Mouse (Mus musculus) bone marrow macrophage, adult 2 months (primary cell): ENCODE data around the gene Vcpkmt. TPM values are rescaled to one million over a fixed set of nuclear protein-coding genes. Genes with fewer than 3 reads are reported as not detected.
"Not testable (repeated sequence)": the region's sequence is repeated elsewhere in the genome, so short reads cannot be mapped to it uniquely, and the experiment has no call there.

ENCODE experiments used
- H3K27ac ChIP-seq: 2 replicates; pipeline ENCODE4 v1.5.1; 2012; ENCODE audit warnings: low read depth, low read length; ENCODE audit not compliant: insufficient read depth
- H3K4me1 ChIP-seq: 2 replicates; pipeline ENCODE4 v1.6.1; 2012; ENCODE audit warnings: low read length; ENCODE audit not compliant: control insufficient read depth, insufficient read depth
- H3K4me3 ChIP-seq: 2 replicates; pipeline ENCODE4 v1.5.1; 2012; ENCODE audit warnings: mild to moderate bottlenecking, low read length, moderate library complexity; ENCODE audit not compliant: insufficient read depth
- CTCF ChIP-seq: IDR thresholded peaks from 2 replicates; pipeline ENCODE4 v1.5.1; 2012; ENCODE audit warnings: low read depth, mild to moderate bottlenecking, low read length, moderate library complexity
- POLR2A ChIP-seq: IDR thresholded peaks from 2 replicates; pipeline ENCODE4 v1.6.1; 2012; ENCODE audit warnings: mild to moderate bottlenecking, low read depth, low read length, borderline replicate concordance
- polyA plus RNA-seq: library from polyadenylated mRNA; stranded (reverse); fragments of >200 nt; gene quantifications from 2 replicates; pipeline ENCODE4 v1.2.4, GENCODE M21; 2012; ENCODE audit not compliant: missing spikeins, insufficient read depth, insufficient read length

Vcpkmt gene
- polyA plus RNA-seq, 1 experiment = 14.4 TPM

DNA sequence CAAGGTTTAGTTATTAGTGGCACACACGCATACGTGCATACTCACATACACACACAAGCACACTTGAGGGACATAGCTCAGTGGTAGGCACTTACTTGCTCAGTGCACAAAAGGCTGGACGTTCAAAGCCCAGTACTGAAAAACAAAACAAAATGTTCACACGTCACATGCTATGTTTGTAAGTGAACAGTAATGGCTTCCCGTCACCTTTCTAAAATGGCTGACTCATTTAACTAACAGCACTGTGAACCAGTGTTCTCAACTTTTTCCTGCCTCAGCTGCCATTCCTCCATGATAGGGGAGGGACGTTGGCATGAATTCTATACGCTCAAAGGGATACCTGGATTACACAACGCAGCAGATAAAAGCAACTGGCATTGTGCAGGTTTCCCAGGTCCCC, 9.6 kb downstream of the Vcpkmt start:
- peaks cover 7% of the 10 kb centered on the region for H3K4me1 ChIP-seq
- no peak overlapping the region for H3K27ac ChIP-seq
- TF ChIP-seq POLR2A (no peak), CTCF (no peak)
- no peak overlapping the region for H3K4me3 ChIP-seq

DNA sequence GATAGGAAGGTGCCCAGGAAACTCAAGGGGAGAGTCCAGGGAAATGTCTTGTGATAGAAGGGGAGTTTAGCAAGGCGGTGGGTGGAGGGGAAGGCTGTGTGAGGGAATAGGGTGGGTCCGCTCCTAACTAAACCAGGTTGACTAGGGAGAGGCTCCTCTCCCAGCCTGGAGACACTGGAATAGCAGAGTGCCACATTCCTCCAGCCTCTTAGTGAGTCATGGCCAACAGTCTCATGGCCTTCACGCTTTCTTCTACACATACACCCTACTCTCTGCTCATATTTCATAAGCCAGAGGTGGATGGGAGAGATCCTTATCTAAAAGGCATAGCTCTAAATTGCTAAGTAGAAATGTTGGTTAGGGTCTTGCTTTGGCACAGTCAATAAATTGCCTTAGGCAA, 12.9 kb downstream of the Vcpkmt start:
- Histone ChIP-seq H3K4me1 (peaks cover 13% of the 10 kb centered on the region), H3K27ac (no peak overlapping the region), H3K4me3 (no peak overlapping the region)
- TF ChIP-seq CTCF (no peak), POLR2A (no peak)

DNA sequence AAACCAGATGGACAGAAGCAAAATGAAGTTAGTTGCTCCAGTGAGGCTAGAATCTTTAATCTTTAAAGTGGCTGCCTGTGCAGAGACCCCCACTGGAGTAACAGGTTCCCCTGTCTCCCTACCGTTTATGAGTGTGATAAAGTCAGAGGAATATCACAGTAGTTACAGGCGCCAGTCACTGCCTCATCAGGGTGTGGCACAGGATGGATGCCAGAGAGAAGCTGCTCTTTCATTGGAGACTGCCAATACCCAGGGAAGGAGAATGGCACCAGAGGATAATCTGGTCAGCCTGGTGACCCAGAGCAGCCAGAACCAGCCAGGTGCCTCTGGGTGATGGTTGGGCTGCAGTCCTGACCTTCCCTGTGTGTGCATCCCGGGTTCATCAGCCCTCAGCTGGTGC, 14.6 kb downstream of the Vcpkmt start:
- Histone ChIP-seq H3K4me1 (peaks cover 6% of the 10 kb centered on the region), H3K27ac (no peak overlapping the region), H3K4me3 (no peak overlapping the region)
- TF ChIP-seq CTCF = no peak
- no peak for TF ChIP-seq POLR2A

DNA sequence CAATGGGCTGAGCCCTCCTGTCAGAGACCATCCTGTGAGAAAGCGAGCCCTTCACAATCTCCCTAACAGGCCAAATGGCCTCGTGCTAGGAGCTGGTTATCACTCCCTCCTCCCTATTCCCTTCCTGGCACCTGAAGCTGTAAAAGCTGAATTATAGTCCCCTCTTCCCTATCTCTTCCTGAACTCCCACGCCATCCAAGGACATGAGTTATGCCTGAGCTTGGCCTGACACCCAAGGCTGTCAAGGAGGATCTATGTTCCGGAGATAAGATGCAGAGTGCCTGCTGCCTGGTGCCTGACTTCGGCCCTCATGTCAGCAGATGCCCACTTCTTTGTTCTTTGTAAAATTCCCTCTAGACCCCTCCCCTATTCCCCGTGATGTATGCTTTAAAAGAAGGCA, 21.8 kb downstream of the Vcpkmt start:
- H3K4me1 ChIP-seq, H3K4me3 ChIP-seq, H3K27ac ChIP-seq: not testable (repeated sequence)

DNA sequence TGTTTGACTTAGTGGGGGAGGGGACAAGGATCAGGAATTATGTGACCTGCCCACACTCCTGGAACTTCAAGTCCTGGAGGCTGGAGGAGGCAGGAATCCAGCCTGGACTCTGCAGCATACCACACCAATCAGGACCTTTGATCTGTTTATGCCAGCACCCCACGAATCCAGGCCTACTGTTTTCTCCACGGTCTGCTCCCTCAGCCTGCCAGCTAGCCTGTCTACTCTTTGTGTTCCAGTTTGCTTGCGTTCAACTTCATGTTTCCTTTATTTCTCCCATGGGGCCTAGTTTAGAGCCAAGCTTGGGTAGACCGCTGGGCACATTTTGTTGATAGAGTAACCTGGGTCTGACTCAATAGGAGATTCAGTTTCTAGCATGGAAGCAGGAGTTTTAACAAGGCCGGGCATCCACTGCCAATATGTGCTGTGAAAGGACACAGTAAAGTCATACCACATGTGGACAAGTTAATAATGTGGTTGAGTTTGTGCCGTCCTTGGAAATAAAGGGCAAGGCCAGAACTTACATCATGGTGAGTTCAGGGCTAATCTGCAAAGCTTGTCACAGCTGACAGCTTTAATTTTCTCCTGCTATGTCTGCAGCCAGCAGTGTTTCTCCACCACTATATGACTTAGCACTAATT, 26.5 kb downstream of the Vcpkmt start:
- no peak for TF ChIP-seq POLR2A
- TF ChIP-seq CTCF = no peak
- Histone ChIP-seq H3K27ac (no peak overlapping the region), H3K4me3 (no peak overlapping the region), H3K4me1 (no peaks in the 10 kb centered on the region)

DNA sequence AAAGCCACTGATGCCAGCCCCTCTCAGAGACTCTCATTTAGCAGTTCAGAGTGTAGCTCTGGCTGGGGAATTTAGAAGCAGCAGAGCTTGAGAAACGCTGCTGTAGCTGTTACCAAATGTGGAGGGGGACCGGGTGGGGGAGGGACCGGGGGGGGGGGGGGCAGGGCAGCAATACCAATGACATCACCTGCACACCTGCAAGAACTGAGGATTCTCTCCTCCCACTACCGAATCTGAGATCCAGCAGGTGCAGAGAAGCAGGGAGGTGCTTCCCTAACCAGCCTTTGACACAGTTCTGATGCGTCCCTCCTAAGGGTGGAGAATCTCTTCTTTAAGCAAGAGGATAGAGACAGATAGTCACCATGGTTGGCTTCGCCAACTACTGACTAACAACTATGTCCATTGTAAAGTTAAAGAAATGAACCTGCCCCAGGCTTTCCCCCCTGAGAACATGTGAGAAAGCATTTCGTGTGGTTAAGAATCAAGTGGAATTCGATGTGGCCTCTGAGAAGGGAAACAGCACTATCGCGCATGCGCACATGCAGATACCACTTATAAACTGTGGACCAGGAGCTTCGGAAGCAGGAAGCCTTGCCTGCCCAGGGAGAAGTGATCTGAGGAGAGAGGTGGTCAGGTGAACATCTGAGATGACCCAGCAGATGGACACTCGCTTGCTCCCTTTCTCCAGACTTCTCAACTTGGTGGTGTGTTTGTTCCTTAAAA, 37.2 kb downstream of the Vcpkmt start:
- H3K27ac ChIP-seq = no peak overlapping the region
- no peak overlapping the region for H3K4me3 ChIP-seq
- TF ChIP-seq POLR2A = no peak
- TF ChIP-seq CTCF = no peak
- peaks cover 16% of the 10 kb centered on the region for H3K4me1 ChIP-seq

DNA sequence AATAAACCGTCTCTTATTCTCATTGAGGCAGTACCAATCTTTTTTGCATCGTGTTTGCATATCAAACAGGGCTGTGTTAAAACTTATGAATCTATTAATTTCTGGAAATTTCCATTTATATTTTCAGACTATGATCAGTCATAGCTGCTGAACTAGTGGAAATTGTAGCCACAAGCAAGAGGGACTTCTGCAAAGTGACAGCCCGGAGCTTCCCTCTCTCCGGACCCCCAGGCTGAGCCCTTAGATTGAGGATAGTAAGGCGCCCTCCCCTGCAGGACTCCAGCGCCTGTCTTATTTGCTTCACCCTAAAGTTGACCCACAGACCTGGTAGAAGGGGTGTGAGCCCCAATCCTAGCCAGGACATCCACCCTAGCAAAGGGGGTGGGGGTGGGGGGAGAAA, 37.8 kb downstream of the Vcpkmt start:
- no peak overlapping the region for H3K4me3 ChIP-seq
- TF ChIP-seq POLR2A (no peak), CTCF (no peak)
- peaks cover 18% of the 10 kb centered on the region for H3K4me1 ChIP-seq
- H3K27ac ChIP-seq = no peak overlapping the region

DNA sequence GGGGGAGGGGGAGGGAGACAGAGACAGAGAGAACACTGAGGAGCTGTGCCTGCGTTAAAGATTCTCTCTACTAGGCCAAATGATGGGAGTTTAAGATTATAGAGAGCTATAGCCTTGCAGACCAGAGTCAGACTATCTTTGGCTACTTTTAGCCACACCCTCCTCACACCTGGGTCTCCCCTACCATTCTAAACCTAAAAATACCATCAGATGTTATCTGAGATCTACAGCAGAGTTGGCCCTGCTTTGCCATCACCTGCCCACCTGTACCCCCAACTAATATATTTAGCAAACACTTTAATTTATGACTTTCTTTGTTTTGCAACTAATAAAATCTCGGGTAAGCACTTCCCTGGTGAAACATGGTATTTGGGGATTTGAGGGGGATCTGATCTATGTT, 38.3 kb downstream of the Vcpkmt start:
- TF ChIP-seq POLR2A (no peak), CTCF (no peak)
- H3K27ac ChIP-seq = no peak overlapping the region
- no peak overlapping the region for H3K4me3 ChIP-seq
- peaks cover 20% of the 10 kb centered on the region for H3K4me1 ChIP-seq

DNA sequence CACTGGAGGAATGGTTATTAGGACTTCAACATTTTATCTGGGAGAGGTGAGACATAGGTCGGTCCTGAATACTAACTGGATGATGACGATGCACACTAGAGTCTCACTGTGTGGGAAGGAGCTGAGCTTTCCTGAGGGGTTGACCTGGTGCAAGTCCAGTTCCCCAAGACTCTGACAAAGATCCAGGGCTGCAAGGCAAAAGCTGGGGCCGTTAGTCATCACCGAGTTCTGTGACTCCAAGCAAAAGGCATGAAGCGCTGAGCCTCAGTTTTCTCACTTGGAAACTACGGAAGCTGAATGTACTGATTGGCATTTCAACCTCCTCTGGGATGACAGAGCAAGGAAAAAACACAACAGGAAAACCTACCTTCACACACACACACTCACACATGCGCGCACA, 40.5 kb downstream of the Vcpkmt start:
- H3K4me3 ChIP-seq = no peak overlapping the region
- H3K4me1 ChIP-seq = peaks cover 34% of the 10 kb centered on the region
- no peak for TF ChIP-seq POLR2A
- no peak for TF ChIP-seq CTCF
- H3K27ac ChIP-seq = no peak overlapping the region

DNA sequence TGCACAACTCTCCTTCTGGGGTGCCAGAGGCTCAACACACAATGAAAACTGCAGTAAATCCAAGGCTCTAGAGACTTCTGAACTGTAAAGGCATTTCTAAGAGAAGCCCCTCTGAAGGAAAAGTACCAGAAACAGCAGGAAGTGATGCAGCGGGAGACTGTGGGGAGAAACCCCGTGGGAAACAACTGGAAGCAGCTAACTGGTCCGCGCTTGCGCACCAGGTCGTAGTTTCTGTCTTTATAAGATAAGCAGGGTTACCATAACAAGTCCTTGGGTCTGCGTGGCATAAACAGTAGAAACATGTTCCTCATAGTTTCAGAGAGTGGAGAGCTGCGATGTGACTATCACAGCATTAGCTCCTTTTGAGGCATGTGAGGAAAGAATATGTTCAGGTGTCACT, 41.2 kb downstream of the Vcpkmt start:
- TF ChIP-seq POLR2A (no peak), CTCF (no peak)
- H3K27ac ChIP-seq = no peak overlapping the region
- H3K4me3 ChIP-seq = no peak overlapping the region
- H3K4me1 ChIP-seq = peaks cover 40% of the 10 kb centered on the region
